15 mouse cellular contexts compared by ENCODE assay signal in the genomic region with DNA sequence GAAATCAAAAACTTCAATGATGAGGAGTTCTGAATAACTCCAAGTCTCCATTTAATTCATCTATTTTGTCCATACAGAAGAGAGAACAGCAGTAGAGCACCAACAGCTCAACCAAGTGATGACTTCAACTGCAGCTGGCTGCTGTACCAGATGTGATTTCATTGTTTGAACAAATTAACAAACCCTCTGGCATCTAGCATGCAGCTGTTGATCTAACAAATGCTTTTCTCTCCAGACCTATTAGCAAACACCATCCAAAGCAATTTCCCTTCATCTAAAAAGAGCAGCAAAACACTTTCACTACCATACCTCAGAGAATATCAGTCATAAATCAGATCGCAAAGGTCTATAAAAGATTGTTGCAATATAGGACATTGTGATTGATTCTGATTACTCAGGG.
DNase-seq lines count a peak whose midpoint lies in the region.
"Had no signal": no experiment of that assay in that cellular context is flagged by ENCODE, and none has a peak within 500 bp of the region (broad histone marks: within the 10 kb centered on the region; RNA-seq: fewer than 3 reads in every experiment).

No protein-coding gene starts in this region.

- DNase-seq in heart, adult 11 months, result peak; percentile 88
- DNase-seq in heart, postnatal 36 days, result no peak
- peak; percentile 7 for DNase-seq in layer of hippocampus, adult 9-11 months
- DNase-seq in layer of hippocampus, adult 9-10 months (ENCODE audit: low spot score), result no peak
- peak; percentile 62 for DNase-seq in MN1 (ENCODE audit: low spot score)
- peak; percentile 18 for DNase-seq in brain, adult 2 months (ENCODE audit: low read depth, low spot score)
- DNase-seq in left cerebral cortex, postnatal 36 days (ENCODE audit: low spot score in 2 of 2), result no peak
- no peak for DNase-seq in kidney, postnatal 4 days
- DNase-seq: adrenal gland, adult 8-10 months; cerebellum, adult 2 months; cerebellum, postnatal 36 days; kidney, adult 9 months; kidney, postnatal 14 days; right cerebral cortex, postnatal 4 days; thymus, postnatal 25 days had no signal

- intact Hi-C loops in heart, postnatal 36 days (cut with DNase I), result no loop called here
- intact Hi-C loops in left cerebral cortex, postnatal 36 days (cut with DNase I), result no loop called here

Comparison
In these comparisons a context has a peak if more than half of its experiments do, and no peak if none do; other contexts are left out.
1. DNase-seq: peak in heart, adult 11 months (single experiment), layer of hippocampus, adult 9-11 months (single experiment), MN1 (single experiment) and brain, adult 2 months (single experiment); none in heart, postnatal 36 days (0 of 2), layer of hippocampus, adult 9-10 months (single experiment), left cerebral cortex, postnatal 36 days (0 of 2) and kidney, postnatal 4 days (0 of 2).